Mouse (Mus musculus): ENCODE measurements at regions not wholly inside any gene's neighbourhood (a gene's known extent, or its start where the extent isn't known, plus 50 kb on each side); places are given as distances from the start of the nearest gene placed in this dataset.

GRCm38 (mm10) chr13:28520127-28520482 lies 262.8 kb downstream of the Gm11361 start:
- ATAC-seq (replicated peaks; ENCODE audit: insufficient number of reproducible peaks, low FRiP score, low TSS enrichment, poor library complexity, severe bottlenecking): no peak

GRCm38 (mm10) chr13:28519383-28520126 lies 262.2 kb downstream of the Gm11361 start:
- ATAC-seq (replicated peaks; ENCODE audit: insufficient number of reproducible peaks, low FRiP score, low TSS enrichment, poor library complexity, severe bottlenecking): no peak

GRCm38 (mm10) chr13:28517161-28517560 lies 259.8 kb downstream of the Gm11361 start:
- no peak for ATAC-seq (replicated peaks; ENCODE audit: insufficient number of reproducible peaks, low FRiP score, low TSS enrichment, poor library complexity, severe bottlenecking)

- no peak for ATAC-seq (replicated peaks; ENCODE audit: insufficient number of reproducible peaks, low FRiP score, low TSS enrichment, poor library complexity, severe bottlenecking)
These were observed 259.3 kb downstream of the Gm11361 start for GRCm38 (mm10) chr13:28516636-28517035.

DNA sequence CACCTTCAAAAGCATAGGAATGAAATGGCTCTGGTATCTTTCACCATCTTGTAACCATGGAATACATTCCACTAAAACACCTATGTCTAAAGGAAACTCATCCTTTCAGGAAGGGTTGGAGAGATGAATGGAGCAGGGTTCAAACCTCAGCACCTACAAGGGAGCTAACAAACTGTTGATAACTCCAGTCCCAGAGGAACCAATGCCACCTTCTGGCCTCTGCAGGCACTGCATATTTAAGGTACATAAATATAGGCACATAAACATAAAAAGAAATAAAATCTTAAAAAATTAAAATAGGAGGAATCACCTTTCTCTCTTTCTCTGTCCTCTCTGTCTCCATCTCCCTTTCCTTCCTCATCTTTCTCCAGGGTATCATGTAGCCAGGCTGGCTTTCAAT lies 256.9 kb downstream of the Gm11361 start:
- ATAC-seq (replicated peaks; ENCODE audit: insufficient number of reproducible peaks, low FRiP score, low TSS enrichment, poor library complexity, severe bottlenecking): no peak

- no peak for ATAC-seq (replicated peaks; ENCODE audit: insufficient number of reproducible peaks, low FRiP score, low TSS enrichment, poor library complexity, severe bottlenecking)
These were observed 256.0 kb downstream of the Gm11361 start for GRCm38 (mm10) chr13:28513336-28513735.

DNA sequence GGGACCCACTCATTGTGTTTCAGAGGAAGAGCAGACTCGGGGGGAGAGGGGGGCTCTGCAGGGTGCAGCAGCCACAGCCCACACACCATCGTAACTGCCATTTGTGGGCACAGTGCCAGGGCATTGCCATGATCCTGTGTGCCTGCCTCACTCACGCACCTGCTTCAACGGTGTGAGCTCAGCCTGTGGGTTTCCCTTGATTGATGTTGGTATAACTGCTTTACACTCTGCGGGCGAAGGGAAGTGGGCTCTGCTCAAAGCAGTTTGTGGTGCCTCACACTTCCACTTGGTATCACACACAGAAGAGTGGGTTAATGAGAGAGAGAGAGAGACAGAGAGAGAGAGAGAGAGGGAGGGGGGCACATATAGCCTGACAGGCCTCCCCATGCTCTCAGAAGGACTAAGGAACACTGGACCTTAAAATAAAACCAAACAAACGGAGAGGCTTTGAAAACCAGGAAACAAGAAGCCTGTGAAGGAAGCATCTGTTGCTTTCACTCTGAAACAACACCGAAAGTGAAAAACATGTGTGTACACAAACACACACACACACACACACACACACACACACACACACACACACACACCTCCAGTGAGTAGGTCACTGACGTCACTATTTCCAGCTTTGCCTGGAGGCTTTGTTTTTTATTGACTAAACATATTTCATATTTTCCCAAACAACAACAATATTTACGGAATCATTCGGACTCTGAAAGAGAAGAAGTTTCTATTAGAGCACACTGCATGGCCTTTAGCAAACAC lies 255.4 kb downstream of the Gm11361 start:
- peak; percentile 31; the same call in 1 of the 2 replicates for ATAC-seq (replicated peaks; ENCODE audit: insufficient number of reproducible peaks, low FRiP score, low TSS enrichment, poor library complexity, severe bottlenecking)

DNA sequence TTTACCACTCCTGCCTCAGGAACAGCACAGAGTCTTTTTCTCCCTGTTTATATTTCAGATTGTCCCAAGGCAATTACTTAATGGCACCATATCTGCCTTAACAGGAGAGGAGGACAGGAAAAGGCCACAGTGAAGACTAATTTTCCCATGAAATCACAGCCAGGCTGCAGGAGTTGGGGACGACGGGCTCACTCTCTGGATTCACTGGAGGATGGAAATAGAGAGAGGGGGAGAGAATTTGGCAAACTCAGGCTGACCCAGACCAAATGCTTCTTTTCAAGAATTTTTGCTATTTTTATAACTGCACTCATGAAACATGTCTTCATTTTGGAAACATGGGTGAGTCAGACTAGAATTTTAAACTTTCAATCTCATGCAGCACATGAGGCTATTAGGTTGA lies 250.9 kb downstream of the Gm11361 start:
- ATAC-seq (replicated peaks; ENCODE audit: insufficient number of reproducible peaks, low FRiP score, low TSS enrichment, poor library complexity, severe bottlenecking): no peak

DNA sequence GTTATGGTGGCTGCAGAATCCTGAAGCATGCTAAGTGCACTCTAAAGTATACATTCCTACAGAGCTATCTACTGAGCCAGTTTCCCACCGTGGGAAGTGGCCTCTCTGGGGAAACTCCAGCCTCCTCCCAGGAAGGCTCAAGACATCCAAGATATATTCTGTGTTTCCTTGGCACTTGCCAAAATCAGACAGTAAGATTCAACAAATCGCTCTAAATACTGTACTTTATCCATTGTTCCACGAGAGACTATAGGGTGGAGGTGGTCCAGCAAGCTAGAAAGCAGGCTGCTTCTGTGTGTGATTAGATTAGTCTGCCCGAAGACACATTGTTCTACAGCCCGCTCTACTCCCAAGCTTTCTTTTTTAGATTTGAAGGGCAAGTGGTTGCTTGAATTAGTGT lies 250.5 kb downstream of the Gm11361 start:
- ATAC-seq (replicated peaks; ENCODE audit: insufficient number of reproducible peaks, low FRiP score, low TSS enrichment, poor library complexity, severe bottlenecking): no peak

- ATAC-seq (replicated peaks; ENCODE audit: insufficient number of reproducible peaks, low FRiP score, low TSS enrichment, poor library complexity, severe bottlenecking): no peak
These were observed 247.0 kb downstream of the Gm11361 start for GRCm38 (mm10) chr13:28504340-28504739.

GRCm38 (mm10) chr13:28502171-28502570 lies 244.8 kb downstream of the Gm11361 start:
- 0 out of 2 replicates have a peak, but pooled peaks have one; percentile 27 for ATAC-seq (replicated peaks; ENCODE audit: insufficient number of reproducible peaks, low FRiP score, low TSS enrichment, poor library complexity, severe bottlenecking)

DNA sequence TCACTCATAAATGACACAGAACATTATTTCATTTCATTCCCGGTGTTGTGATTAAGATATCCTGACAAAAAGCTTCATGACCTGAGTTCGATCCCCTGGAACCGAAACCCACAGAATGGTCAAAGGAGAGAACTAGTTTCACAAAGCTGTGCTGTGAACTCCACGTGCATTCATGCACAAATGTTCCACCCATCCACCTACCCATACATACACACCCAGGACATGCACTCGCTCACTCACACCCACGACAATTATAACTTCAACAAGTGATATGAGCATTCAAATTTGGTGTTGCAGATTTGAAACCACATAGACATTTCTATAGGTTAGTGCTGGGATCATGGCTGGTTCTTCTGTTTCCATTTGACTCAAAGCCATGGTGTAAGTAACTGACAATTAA lies 243.4 kb downstream of the Gm11361 start:
- ATAC-seq (replicated peaks; ENCODE audit: insufficient number of reproducible peaks, low FRiP score, low TSS enrichment, poor library complexity, severe bottlenecking): no peak

- ATAC-seq (replicated peaks; ENCODE audit: insufficient number of reproducible peaks, low FRiP score, low TSS enrichment, poor library complexity, severe bottlenecking): no peak
These were observed 240.2 kb downstream of the Gm11361 start for GRCm38 (mm10) chr13:28497483-28497882.

GRCm38 (mm10) chr13:28492015-28492414 lies 234.7 kb downstream of the Gm11361 start:
- ATAC-seq (replicated peaks; ENCODE audit: insufficient number of reproducible peaks, low FRiP score, low TSS enrichment, poor library complexity, severe bottlenecking): no peak

DNA sequence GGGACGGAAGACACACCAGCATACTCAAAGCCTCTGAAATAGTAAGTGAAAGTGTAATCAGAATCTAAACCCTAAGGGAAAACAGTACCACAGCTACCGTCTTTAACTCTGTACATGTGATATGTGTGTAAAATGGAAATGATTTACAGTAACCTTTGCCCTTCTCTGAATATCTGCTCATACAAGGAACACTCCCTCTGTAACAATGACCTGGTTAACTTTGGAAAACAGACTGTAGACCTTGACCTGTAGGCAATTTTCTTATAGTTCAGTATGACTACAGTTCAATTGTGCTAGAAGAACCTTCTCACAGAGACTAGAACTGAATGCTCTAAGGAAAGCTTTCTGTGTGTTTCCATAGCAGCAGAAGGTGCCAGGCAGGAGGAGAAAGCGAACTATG lies 226.4 kb downstream of the Gm11361 start:
- no peak for ATAC-seq (replicated peaks; ENCODE audit: insufficient number of reproducible peaks, low FRiP score, low TSS enrichment, poor library complexity, severe bottlenecking)

DNA sequence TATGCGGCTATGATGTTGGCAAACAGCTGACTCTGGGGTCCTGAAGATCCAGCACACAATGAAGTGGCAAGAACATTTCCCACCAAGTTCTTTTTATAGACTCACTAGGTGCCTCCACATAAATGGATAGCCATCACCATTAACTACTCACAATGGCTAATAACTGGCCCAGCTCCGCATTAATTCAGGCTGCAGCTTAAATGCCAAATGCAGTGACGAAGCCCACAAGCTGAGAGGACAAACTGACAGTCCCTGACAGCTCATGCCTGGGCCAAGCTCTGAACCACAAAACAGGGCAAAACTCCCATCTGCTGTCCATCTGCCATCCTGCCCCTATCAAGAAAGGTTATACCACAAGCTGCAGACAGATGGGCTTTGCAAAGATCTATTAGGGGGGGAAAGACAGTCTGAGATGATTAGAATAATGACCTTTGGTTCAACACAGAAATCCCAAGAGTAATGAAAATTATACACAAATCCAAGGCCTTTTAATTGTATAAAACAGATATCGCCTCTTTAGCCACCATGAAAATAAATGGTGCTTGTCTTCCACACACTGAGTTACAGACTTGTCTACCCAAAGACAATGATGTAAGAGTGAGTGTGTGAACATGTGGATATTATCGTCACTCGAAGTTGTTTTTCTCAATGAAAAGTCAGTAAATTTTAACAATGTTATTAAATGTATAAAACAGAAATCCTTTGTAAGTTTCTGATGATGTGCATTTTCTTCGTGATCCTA lies 224.1 kb downstream of the Gm11361 start:
- ATAC-seq (replicated peaks; ENCODE audit: insufficient number of reproducible peaks, low FRiP score, low TSS enrichment, poor library complexity, severe bottlenecking): no peak

DNA sequence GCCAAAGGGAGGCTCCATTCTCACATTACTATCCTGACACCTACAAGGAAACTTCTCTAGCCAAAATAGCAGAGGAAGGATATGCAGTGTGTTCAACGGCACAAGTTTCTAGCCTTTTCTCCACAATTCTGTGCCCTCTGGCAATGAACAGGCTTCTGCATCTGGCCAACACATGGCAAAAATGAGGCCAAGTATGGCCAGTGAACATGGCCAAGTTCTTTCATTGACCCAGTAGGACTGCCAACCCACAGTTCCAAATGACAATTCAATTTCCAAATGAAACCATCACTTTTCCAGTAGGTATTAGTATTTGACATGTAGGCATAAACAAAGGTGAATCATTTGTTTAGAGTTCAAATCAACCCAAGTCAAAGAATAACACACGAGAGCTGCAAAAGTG lies 208.8 kb downstream of the Gm11361 start:
- no peak for ATAC-seq (replicated peaks; ENCODE audit: insufficient number of reproducible peaks, low FRiP score, low TSS enrichment, poor library complexity, severe bottlenecking)

- no peak for ATAC-seq (replicated peaks; ENCODE audit: insufficient number of reproducible peaks, low FRiP score, low TSS enrichment, poor library complexity, severe bottlenecking)
These were observed 208.0 kb downstream of the Gm11361 start for GRCm38 (mm10) chr13:28465187-28465880.

- ATAC-seq (replicated peaks; ENCODE audit: insufficient number of reproducible peaks, low FRiP score, low TSS enrichment, poor library complexity, severe bottlenecking): no peak
These were observed 204.0 kb downstream of the Gm11361 start for GRCm38 (mm10) chr13:28461281-28461680.
